Mouse (Mus musculus): Measurements from ENCODE around the gene Cmklr1.
"Not testable (repeated sequence)": the region's sequence is repeated elsewhere in the genome, so short reads cannot be mapped to it uniquely, and the experiment has no call there.

Cmklr1 gene

GRCm38 (mm10) chr5:113596252-113596651 is 54.0 kb downstream of the Cmklr1 start:
- Histone ChIP-seq H3K27me3 (ENCODE audit: control insufficient read depth, insufficient read depth, low read length, poor library complexity, severe bottlenecking) (no peaks in the 10 kb centered on the region), H3K36me3 (ENCODE audit: control insufficient read depth, insufficient read depth, low read length, poor library complexity, severe bottlenecking) (no peaks in the 10 kb centered on the region)
- no peak for DNase-seq (ENCODE audit: low read depth, low spot score)

GRCm38 (mm10) chr5:113593911-113594705 is 56.1 kb downstream of the Cmklr1 start:
- no peaks in the 10 kb centered on the region for H3K36me3 ChIP-seq (ENCODE audit: control insufficient read depth, insufficient read depth, low read length, poor library complexity, severe bottlenecking)
- no peak for DNase-seq (ENCODE audit: low read depth, low spot score)
- no peaks in the 10 kb centered on the region for H3K27me3 ChIP-seq (ENCODE audit: control insufficient read depth, insufficient read depth, low read length, poor library complexity, severe bottlenecking)

- no peaks in the 10 kb centered on the region for H3K36me3 ChIP-seq (ENCODE audit: control insufficient read depth, insufficient read depth, low read length, poor library complexity, severe bottlenecking)
- peak; percentile 8 for DNase-seq (ENCODE audit: low read depth, low spot score)
- no peaks in the 10 kb centered on the region for H3K27me3 ChIP-seq (ENCODE audit: control insufficient read depth, insufficient read depth, low read length, poor library complexity, severe bottlenecking)
Observed at GRCm38 (mm10) chr5:113591751-113592230, 58.4 kb downstream of the Cmklr1 start.

GRCm38 (mm10) chr5:113591166-113591565 is 59.1 kb downstream of the Cmklr1 start:
- no peaks in the 10 kb centered on the region for H3K27me3 ChIP-seq (ENCODE audit: control insufficient read depth, insufficient read depth, low read length, poor library complexity, severe bottlenecking)
- DNase-seq (ENCODE audit: low read depth, low spot score): no peak
- no peaks in the 10 kb centered on the region for H3K36me3 ChIP-seq (ENCODE audit: control insufficient read depth, insufficient read depth, low read length, poor library complexity, severe bottlenecking)

GRCm38 (mm10) chr5:113590010-113590640 is 60.1 kb downstream of the Cmklr1 start:
- Histone ChIP-seq H3K36me3 (ENCODE audit: control insufficient read depth, insufficient read depth, low read length, poor library complexity, severe bottlenecking) (no peaks in the 10 kb centered on the region), H3K27me3 (ENCODE audit: control insufficient read depth, insufficient read depth, low read length, poor library complexity, severe bottlenecking) (no peaks in the 10 kb centered on the region)
- no peak for DNase-seq (ENCODE audit: low read depth, low spot score)

- DNase-seq (ENCODE audit: low read depth, low spot score): peak; percentile 2
- H3K27me3 ChIP-seq (ENCODE audit: control insufficient read depth, insufficient read depth, low read length, poor library complexity, severe bottlenecking); H3K36me3 ChIP-seq (ENCODE audit: control insufficient read depth, insufficient read depth, low read length, poor library complexity, severe bottlenecking): not testable (repeated sequence)
Observed at GRCm38 (mm10) chr5:113586458-113586849, 63.8 kb downstream of the Cmklr1 start.

GRCm38 (mm10) chr5:113585619-113586457 is 64.4 kb downstream of the Cmklr1 start:
- H3K27me3 ChIP-seq (ENCODE audit: control insufficient read depth, insufficient read depth, low read length, poor library complexity, severe bottlenecking); H3K36me3 ChIP-seq (ENCODE audit: control insufficient read depth, insufficient read depth, low read length, poor library complexity, severe bottlenecking); DNase-seq (ENCODE audit: low read depth, low spot score): not testable (repeated sequence)

- Histone ChIP-seq H3K36me3 (ENCODE audit: control insufficient read depth, insufficient read depth, low read length, poor library complexity, severe bottlenecking) (no peaks in the 10 kb centered on the region), H3K27me3 (ENCODE audit: control insufficient read depth, insufficient read depth, low read length, poor library complexity, severe bottlenecking) (no peaks in the 10 kb centered on the region)
- DNase-seq (ENCODE audit: low read depth, low spot score): no peak
Observed at GRCm38 (mm10) chr5:113584439-113584838, 65.8 kb downstream of the Cmklr1 start.

- Histone ChIP-seq H3K27me3 (ENCODE audit: control insufficient read depth, insufficient read depth, low read length, poor library complexity, severe bottlenecking) (no peaks in the 10 kb centered on the region), H3K36me3 (ENCODE audit: control insufficient read depth, insufficient read depth, low read length, poor library complexity, severe bottlenecking) (no peaks in the 10 kb centered on the region)
- no peak for DNase-seq (ENCODE audit: low read depth, low spot score)
Observed at GRCm38 (mm10) chr5:113583424-113584162, 66.6 kb downstream of the Cmklr1 start.

- DNase-seq (ENCODE audit: low read depth, low spot score): no peak
- H3K27me3 ChIP-seq (ENCODE audit: control insufficient read depth, insufficient read depth, low read length, poor library complexity, severe bottlenecking): no peaks in the 10 kb centered on the region
Observed at GRCm38 (mm10) chr5:113580801-113581200, 69.4 kb downstream of the Cmklr1 start.

GRCm38 (mm10) chr5:113580248-113580647 is 70.0 kb downstream of the Cmklr1 start:
- H3K27me3 ChIP-seq (ENCODE audit: control insufficient read depth, insufficient read depth, low read length, poor library complexity, severe bottlenecking): no peaks in the 10 kb centered on the region
- no peaks in the 10 kb centered on the region for H3K36me3 ChIP-seq (ENCODE audit: control insufficient read depth, insufficient read depth, low read length, poor library complexity, severe bottlenecking)
- peak; percentile 27 for DNase-seq (ENCODE audit: low read depth, low spot score)

More at GRCm38 (mm10) chr5:113580801-113581200, 69.4 kb downstream of the Cmklr1 start:
- H3K36me3 ChIP-seq (ENCODE audit: control insufficient read depth, insufficient read depth, low read length, poor library complexity, severe bottlenecking): no peaks in the 10 kb centered on the region

- DNase-seq (ENCODE audit: low read depth, low spot score): no peak
- Histone ChIP-seq H3K27me3 (ENCODE audit: control insufficient read depth, insufficient read depth, low read length, poor library complexity, severe bottlenecking) (no peaks in the 10 kb centered on the region), H3K36me3 (ENCODE audit: control insufficient read depth, insufficient read depth, low read length, poor library complexity, severe bottlenecking) (no peaks in the 10 kb centered on the region)
Observed at GRCm38 (mm10) chr5:113579128-113579527, 71.1 kb downstream of the Cmklr1 start.

GRCm38 (mm10) chr5:113578428-113578827 is 71.8 kb downstream of the Cmklr1 start:
- DNase-seq (ENCODE audit: low read depth, low spot score): no peak
- Histone ChIP-seq H3K36me3 (ENCODE audit: control insufficient read depth, insufficient read depth, low read length, poor library complexity, severe bottlenecking) (no peaks in the 10 kb centered on the region), H3K27me3 (ENCODE audit: control insufficient read depth, insufficient read depth, low read length, poor library complexity, severe bottlenecking) (no peaks in the 10 kb centered on the region)

GRCm38 (mm10) chr5:113577555-113577954 is 72.7 kb downstream of the Cmklr1 start:
- H3K36me3 ChIP-seq (ENCODE audit: control insufficient read depth, insufficient read depth, low read length, poor library complexity, severe bottlenecking): no peaks in the 10 kb centered on the region
- DNase-seq (ENCODE audit: low read depth, low spot score): no peak
- no peaks in the 10 kb centered on the region for H3K27me3 ChIP-seq (ENCODE audit: control insufficient read depth, insufficient read depth, low read length, poor library complexity, severe bottlenecking)

Measured in splenic B cell, adult 2 months (primary cell).